Mouse (Mus musculus) testis, postnatal 14 days (tissue): Measurements from ENCODE around the gene Plxna4.

Experiments used
- DNase-seq: peaks from one replicate; pipeline ENCODE4 v3.0.0; 2021; ENCODE audit warnings: low spot score

Plxna4 gene

DNA sequence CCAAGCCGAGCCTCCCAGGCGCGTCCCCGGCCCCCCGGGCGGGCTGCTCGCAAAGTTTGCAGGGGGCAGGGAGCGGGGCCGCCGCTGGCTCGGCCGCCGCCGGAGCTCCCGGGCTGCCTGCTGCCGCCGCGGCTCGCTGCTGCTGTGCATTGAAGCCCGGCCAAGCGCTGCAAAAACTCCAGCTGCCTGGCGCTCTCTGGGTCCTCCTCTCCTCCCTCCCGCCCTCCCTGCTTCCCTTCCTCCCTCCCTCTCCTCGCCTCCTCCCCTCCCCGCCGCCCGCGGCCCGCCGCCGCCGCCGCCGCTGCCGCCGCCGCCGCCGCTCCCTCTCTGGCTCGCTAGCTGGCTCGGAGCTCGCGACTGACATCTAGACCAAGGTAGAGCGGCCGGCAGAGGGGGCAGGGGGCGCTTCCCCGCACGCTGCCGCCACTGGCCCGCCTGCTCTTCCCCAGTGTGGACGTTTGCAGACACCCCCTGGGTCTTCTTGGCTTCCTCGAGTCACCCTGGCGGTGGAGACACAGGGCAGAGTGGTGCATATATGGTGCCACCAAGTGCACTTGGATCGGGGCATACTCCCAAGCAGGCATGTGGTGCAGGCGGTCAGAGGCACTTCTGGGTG lies at the start of gene Plxna4:
Plxna4 (minus strand) TSS at position 137 of the 616 bp plus-strand sequence.
- DNase-seq: peak; percentile 45

DNA sequence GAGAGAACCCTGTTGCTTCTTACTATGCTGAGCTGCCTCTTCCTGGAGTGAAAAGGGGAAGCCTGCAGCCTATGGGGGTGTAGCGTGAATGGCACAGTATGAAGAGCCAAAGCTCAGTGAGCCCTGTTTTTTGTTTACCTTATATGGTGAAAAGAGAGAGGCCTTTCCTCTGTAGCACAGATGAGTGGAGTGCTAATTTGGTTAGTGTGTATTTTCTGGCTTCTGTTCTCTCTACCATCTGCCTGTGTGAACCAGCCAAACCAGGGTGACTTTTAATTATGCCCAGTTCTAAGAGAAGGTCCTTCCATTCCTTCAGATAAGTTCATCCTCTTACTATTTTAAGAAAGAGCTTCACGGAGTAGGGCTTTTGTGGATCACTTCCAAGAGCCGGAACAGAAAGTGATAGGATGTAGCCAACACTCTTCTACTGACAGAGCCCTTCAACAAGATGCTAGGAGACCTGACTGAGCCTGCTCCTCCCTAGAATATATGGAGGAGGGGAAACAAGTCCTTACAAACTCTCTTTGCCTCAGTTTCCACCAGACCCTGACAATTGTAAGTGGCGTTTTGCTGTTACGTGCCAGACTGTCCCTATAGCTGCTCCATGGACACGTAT lies 49.7 kb upstream of the Plxna4 start:
- no peak for DNase-seq

DNA sequence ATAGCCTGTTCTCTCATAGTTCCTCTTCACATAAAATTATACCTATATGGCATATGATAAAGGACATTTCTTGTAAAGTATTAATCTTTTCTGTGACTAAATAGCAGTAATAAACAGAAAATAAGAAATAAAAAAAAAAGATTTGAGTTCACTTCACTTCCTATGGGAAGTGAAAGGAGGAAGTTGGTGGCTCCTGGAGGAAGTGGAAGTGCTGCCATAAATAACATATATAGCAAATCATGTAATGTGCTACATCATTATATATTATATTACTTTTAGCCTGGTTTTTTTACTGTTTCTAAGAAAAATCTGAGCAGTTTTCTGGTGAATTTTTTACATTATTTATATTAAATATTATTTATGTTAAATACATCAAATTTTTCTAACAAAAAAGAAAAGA lies 22.7 kb upstream of the Plxna4 start:
- DNase-seq: no peak

DNA sequence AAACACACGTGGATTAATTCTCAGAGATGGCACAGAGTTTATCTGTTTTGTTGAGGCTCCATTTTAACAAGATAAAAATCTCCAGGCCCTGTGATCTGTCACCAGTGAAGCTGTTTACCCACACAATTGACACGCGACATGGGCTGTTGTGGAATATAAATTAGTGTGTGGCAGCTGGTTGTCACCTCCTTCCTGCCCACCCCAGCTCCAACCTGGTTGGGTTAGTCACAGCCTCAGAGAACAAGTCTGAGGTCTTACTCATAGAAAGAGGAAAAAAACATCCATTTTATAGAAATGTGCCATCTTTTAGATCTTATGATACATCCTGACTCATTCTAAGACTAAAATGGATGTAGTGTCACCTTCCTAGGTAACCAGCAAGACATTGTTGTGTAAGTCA lies 18.8 kb upstream of the Plxna4 start:
- DNase-seq: no peak

DNA sequence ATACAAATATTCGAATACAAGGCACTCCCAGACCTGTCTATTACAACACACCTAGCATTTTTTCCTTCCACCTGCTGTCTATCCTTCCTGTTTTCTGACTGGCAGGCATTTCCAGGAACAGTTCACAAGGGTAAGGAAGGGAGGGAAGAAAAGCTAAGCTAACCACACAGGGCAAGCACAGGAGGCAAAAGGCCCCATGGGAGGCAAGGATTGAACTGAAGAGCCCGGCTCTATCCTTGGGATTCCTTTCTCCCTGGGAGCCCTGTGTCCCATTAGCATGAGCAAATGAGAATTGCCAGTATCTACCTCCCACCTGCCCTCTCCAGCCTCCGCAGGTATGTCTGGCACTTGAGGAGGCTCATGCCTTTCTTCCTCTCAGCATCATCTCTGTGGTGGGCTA lies 17.6 kb upstream of the Plxna4 start:
- DNase-seq: no peak

DNA sequence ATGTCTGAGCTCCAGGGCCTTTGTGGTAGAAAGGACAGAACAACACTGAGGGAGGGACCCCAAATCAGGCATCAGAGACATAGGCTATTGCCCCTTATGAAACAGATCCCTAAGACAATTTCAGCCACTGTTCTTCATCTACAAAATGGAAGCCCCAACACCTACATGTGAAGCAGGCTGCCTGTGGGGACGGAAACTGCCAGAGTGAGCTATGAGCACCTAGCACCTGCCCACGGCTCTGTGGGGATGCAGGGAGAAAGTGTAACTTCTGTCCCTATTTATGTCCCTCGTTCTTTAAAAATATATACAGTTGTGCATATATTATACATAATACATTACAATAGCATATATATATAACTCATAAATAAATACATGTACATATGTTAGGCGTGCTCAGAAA lies 16.9 kb upstream of the Plxna4 start:
- no peak for DNase-seq

DNA sequence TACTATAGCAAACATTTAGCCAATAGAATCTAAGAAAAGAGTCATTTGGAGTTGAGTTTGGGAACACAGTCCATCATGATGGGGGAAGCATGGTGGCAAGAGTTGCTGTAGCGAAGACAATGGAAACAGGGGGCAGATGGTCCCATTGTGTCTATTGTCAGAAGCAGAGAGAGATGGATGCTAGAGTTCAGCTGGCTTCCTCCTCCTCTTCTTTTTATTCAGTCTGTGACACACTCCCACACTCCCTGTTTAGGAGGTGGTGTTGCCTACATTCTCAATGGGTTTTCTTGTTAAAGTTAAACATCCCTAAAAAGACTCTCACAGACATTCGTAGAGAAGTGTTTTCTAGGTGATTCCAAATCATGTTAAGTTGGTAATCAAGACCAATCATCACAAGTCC lies 14.1 kb upstream of the Plxna4 start:
- DNase-seq: no peak

DNA sequence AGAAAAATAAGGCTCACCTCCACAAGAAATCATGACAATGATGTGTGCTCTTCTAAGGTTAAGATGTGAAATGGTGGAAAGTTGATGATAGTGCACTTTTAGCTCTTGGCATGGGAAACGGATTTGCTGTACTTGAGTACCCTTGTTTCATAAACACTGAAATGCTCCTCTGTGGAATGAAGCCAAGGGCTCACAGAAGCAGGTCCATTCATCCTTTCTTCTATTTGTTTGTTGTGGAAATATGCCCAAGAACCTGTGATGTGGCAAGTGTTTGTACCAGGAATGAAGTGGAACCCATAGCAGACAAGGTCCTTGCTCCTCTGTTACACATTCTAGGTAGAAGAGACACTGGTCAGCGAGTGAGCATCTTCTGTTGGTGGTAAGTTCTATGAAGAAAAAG lies 13.3 kb upstream of the Plxna4 start:
- DNase-seq: no peak

DNA sequence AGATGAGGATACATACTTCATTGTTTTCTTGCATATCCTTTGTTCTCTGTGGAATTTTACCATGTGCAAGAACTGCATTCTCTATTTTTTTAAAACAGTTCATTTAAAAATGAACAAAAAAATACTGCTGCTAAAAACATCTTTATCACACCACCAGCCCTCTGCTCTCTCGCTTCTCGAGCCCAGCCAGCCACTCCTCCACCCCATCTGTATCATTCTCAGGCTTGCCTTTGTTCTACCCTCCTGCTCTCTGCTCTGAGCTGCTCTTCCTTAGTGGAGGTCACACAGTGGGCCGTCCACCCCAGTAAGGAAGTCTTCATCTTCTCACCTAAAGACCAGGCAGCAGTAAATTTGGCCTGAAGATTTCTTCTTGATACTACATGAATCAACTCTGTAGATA lies 7.6 kb upstream of the Plxna4 start:
- DNase-seq: no peak

DNA sequence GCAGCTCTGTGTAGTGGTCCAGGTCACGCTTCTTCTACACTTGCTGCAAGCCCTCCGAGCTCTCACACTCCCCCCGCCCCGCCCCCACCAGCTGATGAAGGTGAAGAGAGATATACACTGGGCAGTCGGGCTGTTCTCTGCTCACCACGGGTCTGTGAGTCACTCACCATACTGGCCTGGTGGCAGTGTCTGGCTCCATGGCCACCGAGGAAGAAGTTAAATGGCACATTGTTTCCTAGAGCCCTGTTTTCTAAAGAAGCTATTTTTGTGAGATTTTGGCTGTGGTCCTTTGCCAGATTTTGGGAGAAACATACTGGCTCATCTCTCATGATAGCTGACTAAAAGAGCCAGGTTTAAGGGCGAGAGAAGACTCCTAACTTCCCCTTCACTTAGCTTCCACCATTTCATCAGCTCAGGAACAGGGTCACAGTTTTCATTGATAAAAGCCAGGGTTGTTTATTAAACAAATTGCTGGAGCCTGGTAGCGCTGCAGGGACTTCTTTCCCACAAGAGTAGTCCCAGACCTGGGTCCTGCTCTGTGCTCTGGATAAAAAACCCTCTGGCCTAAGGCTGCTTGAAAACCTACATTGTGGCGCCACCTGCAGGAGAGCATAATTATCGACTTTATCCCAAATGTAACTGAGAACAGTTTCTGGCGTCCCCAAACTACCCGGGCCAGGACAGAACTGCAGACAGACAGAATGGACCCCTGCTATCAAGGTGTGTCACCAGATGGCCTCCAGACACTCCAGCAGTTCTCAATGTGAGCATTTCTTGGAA lies 3.2 kb upstream of the Plxna4 start:
- peak; percentile 47 for DNase-seq

DNA sequence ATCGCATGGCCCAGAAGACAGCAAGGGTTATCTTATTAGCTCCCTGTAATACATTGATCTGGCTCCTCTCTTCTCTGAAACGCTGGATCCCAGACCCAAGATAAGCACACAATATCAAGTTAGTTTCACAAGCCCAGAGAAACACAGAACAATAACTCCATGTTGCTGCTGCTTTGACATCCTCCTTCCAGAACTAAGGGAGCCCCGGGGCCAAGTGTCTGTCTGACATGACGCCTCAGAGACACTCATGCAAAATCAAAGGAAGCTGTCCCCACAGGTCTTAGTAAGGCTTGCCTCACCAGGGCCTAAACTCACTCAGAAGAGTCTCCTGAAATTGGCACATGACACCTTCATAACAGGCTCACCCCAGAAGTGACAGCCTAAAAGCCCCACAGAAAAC lies 1.6 kb upstream of the Plxna4 start:
- DNase-seq: no peak

DNA sequence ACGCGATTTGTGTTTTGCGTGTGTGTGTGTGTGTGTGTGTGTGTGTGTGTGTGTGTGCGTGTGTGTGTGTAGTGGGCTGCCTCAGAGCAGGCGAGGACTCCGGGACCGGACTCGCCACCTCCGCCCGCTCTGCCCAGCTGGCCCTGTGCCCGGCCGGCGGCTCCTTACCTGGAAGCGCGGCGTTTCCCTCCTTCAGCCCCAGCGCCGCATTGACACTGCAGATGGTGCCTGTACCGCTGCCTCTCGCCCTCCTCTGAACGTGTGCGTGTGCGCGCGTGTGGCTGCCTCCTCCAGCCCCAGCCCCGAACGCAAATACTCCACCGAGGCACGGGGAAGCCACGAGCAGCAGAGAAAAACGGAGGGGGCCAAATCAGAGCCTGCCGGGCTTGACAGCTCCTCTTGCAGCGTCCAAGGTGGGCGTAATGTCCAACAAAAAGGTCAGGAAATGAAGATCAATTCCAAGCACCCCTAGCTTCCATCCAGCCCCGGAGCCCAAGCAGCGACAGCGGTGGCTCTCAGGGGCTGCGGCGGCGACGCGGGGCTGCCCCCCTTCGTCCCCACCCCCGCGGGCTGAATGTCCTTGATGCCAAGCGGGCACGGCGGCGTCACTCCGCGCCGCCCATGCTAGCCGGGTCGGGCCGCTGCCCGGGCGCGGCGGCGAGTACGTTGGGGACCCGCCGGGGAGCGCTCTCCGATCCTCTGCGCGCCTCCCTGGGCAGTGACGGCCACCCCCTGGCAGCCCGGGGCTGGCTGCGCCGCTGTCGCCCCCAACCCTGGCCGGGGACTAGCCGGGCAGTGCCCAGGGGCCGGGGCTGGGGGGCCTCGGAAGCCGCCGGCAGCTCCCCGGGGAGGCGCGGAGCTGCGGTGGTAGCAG lies 619 bp downstream of the Plxna4 start:
- peak; percentile 25 for DNase-seq

DNA sequence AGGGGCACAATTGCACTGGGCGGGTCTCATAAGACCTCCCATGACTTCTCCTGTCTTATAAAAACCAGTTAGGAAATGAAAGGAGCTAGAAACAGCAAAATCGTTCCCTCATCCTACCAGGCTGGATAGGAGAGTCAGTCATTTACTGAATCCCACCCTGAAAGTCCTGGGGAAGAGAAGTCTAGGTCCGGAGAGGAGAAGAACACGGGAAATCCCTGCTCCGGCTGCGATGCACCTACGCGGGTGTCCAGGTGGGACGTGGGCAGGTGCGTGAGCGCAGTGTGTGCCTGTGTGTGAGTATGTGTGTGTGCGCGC lies 1.2 kb downstream of the Plxna4 start:
- DNase-seq: no peak

DNA sequence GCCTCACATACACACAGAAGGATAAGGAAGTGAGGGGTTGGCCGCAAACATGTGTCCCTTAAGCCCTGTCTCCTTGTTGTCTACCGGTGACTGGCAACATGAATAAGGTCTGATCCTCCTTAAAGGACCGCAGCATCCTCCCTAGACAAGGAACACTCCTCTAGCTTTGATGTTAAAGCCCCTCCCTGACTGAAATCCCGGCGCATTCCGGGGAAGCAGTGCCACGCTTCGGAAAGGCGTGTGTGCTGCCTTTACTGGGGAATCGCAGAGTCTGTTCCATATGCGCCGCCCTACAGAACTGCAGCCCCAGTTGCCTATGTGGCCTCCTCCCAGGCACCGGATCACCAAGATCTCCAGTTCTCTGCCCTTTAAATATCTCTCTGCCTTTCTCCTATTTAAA lies 1.6 kb downstream of the Plxna4 start:
- DNase-seq: no peak

DNA sequence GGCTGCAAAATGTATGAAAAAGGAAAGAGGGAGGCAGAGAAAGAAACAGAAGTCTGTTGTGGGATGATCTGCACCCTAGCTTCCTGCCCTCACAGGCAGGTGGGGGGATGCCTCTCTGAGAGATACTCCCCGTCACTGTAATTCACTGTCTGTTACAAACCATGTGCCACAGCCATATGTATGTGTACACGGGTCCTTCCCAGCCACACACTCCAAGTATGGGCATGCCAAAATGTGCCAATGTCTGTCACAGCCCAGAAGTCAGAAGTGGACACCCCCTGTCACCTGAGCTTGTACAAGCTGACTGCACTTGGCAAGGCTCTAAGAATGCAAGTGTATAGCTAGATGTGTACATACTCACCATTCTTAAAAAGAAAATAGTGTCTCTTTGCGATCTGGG lies 2.8 kb downstream of the Plxna4 start:
- DNase-seq: no peak

DNA sequence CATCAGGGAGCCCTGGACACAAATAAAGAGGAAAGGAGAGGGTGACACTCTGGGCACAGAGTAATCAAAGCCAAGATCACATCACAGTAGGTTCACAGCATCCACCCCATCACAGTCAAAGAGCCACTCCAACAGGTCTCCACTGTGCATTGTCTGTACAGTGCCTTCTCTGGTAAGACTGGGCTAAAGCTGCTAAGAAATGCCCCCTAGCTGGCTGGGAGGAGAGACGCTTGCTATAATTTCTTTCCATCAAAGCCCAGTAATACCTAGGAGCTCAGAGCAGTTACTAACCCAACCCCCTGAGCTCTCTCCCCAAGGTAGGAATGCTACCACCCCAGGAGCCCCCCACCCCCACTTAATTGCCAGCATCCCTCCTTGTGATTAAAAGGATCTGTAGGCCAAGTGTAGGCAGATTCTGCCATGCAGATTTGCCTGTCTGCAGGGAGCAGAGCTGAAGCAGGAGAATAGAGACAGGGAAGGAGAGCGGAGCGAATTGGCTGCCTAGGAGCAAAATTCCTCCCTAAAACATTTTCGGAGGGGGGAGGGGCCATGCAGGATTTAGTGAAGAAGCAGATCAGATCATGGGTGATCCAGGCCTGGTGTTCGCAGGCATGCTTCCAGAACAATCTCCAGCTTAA lies 3.6 kb downstream of the Plxna4 start:
- no peak for DNase-seq

DNA sequence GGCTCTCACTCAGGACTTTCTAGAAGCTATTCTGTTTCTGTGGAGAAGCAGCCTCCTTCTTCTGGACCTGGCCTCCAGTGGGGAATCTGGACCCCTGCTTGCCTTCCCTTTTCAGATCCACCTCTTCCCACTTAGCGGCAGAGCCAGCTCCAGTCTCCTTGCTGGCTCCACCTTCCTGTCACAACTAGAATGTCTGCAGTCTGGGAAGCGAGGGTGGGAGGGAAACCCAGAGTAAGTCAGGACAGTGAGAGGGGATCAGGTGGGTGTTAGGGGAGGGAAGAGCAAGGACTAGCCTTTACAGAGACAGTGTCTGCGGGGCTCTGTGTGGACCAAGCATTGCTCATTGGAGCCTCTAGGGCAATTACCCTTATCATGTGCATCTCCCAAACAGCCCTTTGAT lies 4.4 kb downstream of the Plxna4 start:
- DNase-seq: no peak

DNA sequence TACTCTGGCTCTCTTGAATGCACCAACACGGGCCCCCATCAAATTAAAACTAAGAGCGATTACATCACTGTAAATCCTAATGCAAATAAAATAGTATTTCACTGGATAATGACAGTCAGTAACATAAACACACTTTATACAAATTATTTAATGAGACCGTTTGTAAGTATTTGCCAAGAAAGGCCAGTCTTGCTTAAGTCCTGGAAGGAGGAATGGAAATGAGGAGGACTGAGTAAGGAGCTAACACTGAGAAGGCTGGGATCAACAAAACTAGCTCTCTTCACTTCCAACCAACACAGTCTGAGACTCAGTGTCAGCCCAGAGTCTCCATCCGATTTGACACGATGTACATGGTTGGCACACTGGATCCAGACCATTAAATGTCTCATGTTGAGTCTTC lies 16.5 kb downstream of the Plxna4 start:
- no peak for DNase-seq

DNA sequence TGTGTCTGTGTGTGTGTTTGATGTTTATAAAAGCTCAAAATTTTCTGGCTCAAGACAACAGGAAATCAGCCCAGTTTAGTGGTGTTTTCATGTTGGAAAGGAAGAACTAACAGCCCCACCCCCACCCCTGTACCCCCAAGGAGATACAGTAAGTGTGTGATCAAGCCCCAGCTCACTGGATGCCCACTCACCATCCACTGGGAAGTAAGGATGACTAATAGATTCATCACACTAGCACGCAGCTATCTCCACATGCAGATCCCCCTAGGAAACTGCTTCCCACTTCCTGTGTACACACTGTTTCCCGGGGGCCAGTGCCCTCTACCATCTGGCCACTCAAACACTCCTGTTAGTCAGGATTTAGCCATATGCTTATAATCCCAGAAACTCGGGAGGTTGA lies 17.5 kb downstream of the Plxna4 start:
- DNase-seq: no peak

DNA sequence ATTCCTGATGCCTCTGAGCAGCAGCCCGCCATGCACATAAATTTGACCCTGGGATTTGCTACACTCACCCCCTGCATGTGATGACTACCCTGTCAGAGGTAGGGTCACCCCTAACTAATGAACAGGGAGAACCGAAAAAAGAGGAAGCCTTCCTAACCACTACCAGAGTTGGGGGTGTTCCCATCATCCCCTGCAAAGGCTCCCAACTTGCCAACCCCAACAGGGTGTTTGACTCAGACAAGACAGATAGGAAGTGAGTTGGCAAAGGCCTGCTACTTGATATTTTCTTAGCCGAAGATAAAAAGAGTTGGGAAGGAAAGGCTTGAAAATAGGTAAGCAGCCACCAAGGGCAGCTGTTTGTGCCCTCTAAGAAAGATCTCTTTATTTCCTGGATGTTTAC lies 18.1 kb downstream of the Plxna4 start:
- no peak for DNase-seq

DNA sequence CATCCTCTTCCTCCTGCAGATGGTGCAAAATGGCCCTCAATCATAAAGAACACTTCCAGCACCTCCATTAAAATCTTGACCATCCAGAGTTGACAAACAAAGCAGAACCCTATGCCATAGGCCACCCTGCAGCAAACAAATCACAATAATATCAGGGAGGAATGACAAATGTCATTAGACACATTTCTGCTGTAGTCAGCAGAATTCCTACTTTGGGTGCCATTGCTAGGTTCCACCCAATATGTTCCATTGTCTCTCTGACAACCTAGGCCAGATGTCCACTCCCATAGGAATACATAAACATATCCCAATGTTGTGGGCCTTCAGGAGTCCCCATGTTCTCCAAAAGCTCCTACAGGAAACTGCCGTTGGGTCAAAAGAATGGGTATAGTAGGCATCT lies 41.1 kb downstream of the Plxna4 start:
- no peak for DNase-seq

DNA sequence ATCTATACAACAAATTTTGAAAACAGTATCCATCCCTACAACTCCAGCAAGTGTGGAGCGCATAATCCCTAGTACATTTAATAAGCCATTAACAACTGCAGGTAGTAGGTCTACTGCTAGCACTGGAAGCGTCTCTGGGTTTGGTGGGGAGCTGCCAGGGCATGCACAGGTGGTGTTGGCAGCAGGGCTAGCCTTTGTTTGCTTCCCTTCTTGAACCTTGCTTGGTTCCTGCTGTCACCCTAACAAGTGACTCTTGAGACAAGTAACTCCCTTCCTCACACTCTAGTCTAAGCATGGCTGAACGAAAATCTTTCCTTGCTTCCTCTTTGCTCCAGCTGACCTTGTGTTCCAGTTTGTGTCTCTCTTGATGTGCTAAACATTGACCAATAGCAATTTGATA lies 44.0 kb downstream of the Plxna4 start:
- no peak for DNase-seq
